Mouse (Mus musculus): Measurements from ENCODE around the gene Mmachc.
"Not testable (repeated sequence)": the region's sequence is repeated elsewhere in the genome, so short reads cannot be mapped to it uniquely, and the experiment has no call there.

The Mmachc gene

DNA sequence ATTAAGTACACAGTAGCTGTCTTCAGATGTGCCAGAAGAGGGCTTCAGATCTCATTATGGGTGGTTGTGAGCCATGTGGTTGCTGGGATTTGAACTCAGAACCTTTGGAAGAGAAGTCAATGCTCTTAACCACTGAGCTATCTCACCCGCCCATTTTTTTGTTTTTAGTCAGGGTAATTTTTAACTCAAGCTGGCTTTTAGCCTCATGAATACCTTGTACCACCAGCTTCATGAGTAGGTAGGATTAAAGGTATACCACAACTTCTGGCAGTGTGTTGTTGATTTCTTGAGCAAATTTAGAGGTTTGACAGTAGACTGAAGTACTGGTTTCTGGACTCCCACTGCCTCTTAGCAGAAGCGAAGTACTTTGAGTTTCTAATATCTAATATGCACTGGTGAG lies 16.1 kb downstream of the Mmachc start:
- DNase-seq (ENCODE audit: extremely low read depth, low read depth, low spot score) = no peak

DNA sequence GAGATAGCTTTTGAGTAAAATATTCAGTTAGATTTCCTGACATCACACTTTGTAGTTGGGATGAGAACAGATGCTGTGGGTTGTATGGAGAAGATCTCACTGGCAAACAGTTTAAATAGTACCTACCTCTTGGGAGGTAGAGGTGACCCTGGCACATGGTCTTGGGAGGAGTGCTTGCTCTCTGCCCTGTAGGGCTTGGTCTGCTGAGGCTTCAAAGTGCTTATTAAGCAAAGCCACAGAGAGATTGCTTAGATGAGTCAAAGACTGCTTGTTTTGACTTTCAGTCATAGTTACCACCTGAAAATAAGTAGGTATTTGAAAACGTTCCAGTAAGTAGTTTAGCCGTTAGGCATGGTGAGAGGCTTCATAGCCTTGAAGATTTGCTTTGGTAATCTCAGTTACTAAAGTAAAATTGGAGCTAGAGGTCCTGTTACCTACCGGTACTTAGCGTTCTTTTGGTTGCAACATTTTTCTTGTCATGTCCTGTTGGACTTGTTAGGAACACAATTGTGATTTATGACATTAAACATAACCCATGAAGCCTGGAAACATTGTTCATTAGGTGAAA lies 18.8 kb downstream of the Mmachc start:
- DNase-seq (ENCODE audit: extremely low read depth, low read depth, low spot score) = peak; percentile 94

GRCm38 (mm10) chr4:116687041-116687440 lies 21.2 kb downstream of the Mmachc start:
- DNase-seq (ENCODE audit: extremely low read depth, low read depth, low spot score) = no peak

GRCm38 (mm10) chr4:116685402-116686061 lies 22.7 kb downstream of the Mmachc start, which contains the start of gene Prdx1:
Gene Prdx1, plus strand, starts transcription at chr4:116685544.
- DNase-seq (ENCODE audit: extremely low read depth, low read depth, low spot score) = no peak

DNA sequence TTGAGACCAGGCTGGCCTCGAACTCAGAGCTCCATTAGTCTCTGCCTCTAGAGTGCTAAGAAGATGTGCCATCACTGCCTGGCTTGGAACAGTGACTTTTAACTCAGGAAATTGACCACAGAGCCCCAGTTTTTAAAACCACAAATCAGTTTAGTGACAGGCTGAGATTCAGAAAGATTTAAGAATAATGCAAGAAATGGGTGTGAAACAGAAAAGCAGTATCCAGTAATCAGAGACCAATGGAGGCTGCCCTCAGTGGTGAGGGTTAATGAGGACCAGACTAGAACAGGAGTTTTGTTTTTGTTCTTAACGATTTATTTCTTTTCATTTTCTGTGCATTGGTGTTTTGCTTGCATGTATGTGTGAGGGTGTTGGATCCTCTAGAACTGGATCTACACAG lies 23.5 kb downstream of the Mmachc start:
- no peak for DNase-seq (ENCODE audit: extremely low read depth, low read depth, low spot score)

DNA sequence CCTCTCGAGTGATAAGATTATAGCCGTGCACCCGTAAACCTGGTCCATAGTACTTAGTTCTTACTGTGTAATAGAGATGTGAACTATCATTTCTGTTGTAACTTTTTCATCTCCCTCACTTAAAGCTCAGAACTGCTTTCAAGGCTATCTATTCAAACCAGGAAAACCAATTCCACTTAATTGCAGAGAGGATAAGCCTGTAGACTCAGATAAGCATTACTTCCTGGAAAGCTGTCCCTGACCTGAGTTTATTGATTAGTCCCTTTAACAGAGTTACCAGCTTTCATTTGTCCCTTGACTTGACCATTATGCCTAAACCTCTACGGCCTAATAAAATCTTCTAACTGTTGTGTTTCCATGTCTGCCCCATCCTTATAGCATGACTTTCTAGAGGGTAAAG lies 24.2 kb downstream of the Mmachc start:
- no peak for DNase-seq (ENCODE audit: extremely low read depth, low read depth, low spot score)

GRCm38 (mm10) chr4:116680521-116680920 lies 27.7 kb downstream of the Mmachc start:
- not testable (repeated sequence) for DNase-seq (ENCODE audit: extremely low read depth, low read depth, low spot score)

GRCm38 (mm10) chr4:116679141-116679540 lies 29.1 kb downstream of the Mmachc start:
- peak; percentile 76 for DNase-seq (ENCODE audit: extremely low read depth, low read depth, low spot score)

DNA sequence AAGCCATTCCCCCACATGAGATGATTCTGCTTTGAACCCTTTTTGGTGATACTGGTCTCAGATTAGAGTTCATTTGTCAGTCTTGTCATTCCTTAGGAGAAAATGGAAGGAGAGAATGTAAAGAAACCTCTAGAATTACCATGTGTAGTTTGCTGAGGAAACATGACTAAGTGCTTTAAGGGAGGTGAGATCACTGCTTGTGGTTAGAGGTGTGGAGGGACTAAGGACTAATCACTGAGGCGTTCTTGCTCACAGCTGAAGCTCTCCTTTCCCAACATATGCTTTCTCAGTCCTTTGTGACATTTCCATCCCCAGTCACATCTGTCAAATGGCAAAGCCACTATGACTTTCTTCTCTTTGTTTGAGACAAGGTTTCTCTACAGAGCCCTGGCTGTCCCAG lies 30.4 kb downstream of the Mmachc start:
- DNase-seq (ENCODE audit: extremely low read depth, low read depth, low spot score) = no peak

GRCm38 (mm10) chr4:116676027-116676426 lies 32.2 kb downstream of the Mmachc start:
- DNase-seq (ENCODE audit: extremely low read depth, low read depth, low spot score) = no peak

- not testable (repeated sequence) for DNase-seq (ENCODE audit: extremely low read depth, low read depth, low spot score)
Measured at GRCm38 (mm10) chr4:116674761-116675160, 33.4 kb downstream of the Mmachc start.

GRCm38 (mm10) chr4:116672785-116673184 lies 35.4 kb downstream of the Mmachc start:
- DNase-seq (ENCODE audit: extremely low read depth, low read depth, low spot score) = peak; percentile 73

GRCm38 (mm10) chr4:116669291-116669690 lies 38.9 kb downstream of the Mmachc start:
- DNase-seq (ENCODE audit: extremely low read depth, low read depth, low spot score) = no peak

DNA sequence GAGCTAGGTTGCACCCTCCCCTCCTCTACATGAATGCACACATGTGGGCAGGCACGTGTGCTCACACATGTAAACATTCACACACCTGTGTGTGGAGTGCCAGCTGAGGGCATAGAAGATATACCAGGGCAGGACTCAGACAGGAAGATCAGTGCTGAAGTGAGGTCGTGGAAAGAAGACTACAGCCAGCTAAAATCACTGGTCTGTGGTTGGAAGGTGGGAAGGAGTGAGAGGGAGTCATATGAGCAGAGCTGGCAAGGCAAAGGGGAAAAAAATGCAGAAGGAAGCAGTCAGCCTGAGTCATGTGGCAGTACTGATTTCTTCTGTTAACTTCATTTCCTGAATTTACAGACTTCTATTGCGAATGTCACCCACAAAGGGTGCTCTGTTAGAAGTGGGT lies 40.1 kb downstream of the Mmachc start:
- no peak for DNase-seq (ENCODE audit: extremely low read depth, low read depth, low spot score)

- no peak for DNase-seq (ENCODE audit: extremely low read depth, low read depth, low spot score)
Measured at GRCm38 (mm10) chr4:116666625-116667024, 41.6 kb downstream of the Mmachc start.

DNA sequence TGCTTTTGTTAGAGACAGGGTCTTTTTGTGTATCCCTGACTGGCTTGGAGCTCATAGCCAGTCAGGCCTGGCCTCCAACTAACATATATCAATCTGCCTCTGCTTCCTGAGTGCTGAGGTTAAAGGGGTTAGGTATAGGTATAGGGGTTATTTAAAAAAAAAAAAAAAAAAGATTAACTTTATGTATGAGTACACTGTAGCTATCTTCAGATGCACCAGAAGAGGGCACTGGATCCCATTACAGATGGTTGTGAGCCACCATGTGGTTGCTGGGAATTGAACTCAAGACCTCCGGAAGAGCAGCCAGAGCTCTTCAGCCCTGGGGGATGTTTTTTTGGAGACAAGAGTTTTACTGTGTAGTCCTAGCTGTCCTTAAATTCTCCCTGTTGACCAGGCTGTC lies 46.2 kb downstream of the Mmachc start:
- no peak for DNase-seq (ENCODE audit: extremely low read depth, low read depth, low spot score)

- DNase-seq (ENCODE audit: extremely low read depth, low read depth, low spot score) = no peak
Measured at GRCm38 (mm10) chr4:116660829-116661228, 47.4 kb downstream of the Mmachc start.

- not testable (repeated sequence) for DNase-seq (ENCODE audit: extremely low read depth, low read depth, low spot score)
Measured at GRCm38 (mm10) chr4:116659916-116660315, 48.3 kb downstream of the Mmachc start.

DNA sequence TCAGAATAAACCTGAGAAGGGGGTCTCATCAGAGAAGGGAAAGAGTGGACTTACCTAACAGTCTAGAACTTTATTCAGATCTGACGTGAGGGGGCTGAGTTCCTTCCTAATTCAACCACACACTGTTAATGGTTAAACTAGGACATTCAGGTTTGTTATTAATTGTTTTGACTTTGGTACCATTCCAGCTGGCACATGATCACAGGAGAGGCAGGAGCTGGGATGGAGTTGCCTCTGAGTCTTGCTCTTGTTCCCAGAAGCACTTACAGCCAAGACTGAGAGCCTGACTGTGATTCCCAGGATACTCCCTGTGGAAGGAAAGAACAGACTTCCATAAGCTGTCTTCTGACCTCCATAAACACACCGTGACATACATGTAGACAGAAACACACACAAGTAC lies 48.7 kb downstream of the Mmachc start:
- no peak for DNase-seq (ENCODE audit: extremely low read depth, low read depth, low spot score)

- no peak for DNase-seq (ENCODE audit: extremely low read depth, low read depth, low spot score)
Measured at GRCm38 (mm10) chr4:116657971-116658370, 50.2 kb downstream of the Mmachc start.

GRCm38 (mm10) chr4:116655658-116656057 lies 52.5 kb downstream of the Mmachc start:
- no peak for DNase-seq (ENCODE audit: extremely low read depth, low read depth, low spot score)

DNA sequence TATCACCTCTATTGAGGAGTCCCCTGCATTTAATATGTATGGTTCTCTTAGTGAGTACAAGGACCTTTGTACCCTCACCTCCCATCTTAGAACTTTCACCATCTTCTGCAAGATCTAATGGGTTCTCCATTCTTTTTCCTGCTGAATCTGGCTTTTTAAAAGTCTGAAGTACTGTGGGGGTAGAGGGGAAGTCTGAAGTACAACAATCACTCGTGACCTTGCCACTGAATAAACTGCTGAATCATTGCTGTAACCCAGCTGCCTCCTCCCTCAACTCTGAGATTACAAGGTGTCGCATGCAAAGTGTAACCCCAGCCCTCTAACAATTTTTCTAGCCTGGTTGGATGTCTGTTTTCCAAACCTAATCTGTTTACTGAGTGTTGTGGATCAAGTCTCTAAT lies 53.1 kb downstream of the Mmachc start:
- no peak for DNase-seq (ENCODE audit: extremely low read depth, low read depth, low spot score)

- DNase-seq (ENCODE audit: extremely low read depth, low read depth, low spot score) = no peak
Measured at GRCm38 (mm10) chr4:116653228-116653627, 55.0 kb downstream of the Mmachc start.
